ENCODE assay signal across 21 mouse cellular contexts in the genomic region with DNA sequence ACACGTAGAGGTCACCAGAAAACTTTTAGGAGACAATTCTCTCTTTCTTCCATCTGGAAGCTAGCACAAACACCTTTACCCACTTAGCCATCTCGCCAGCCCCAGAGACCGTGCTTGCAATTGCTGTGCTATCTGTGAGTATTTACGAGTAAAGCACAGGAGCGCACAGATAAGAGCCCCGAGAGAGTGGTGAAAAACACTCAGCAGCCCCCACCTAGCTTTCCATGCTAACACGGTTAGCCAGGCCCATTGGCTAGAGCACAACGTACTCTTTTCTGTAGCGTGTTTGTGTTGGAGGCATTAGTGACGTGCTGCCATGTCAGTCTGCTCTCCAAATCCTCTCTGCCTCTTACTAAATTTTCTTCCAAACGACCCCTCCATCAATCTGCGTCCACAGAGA.
A peak's percentile ranks its signal among the peaks of the same experiment; 100 is the strongest.
DNase-seq lines count a peak whose midpoint lies in the region; ATAC-seq and TF ChIP-seq lines count a peak whose summit lies in the region.
"Had no signal": no experiment of that assay in that cellular context is flagged by ENCODE, and none has a peak within 500 bp of the region (broad histone marks: within the 10 kb centered on the region; RNA-seq: fewer than 3 reads in every experiment).

No protein-coding gene starts in this region.

- peak overlapping the region; percentile 57 for H3K4me2 ChIP-seq in heart, embryonic 13.5 days
- H3K4me2 ChIP-seq in kidney, embryonic 16.5 days (replicated peaks; ENCODE audit: low read depth, low read length) = peak overlapping the region; percentile 20
- H3K4me2 ChIP-seq in intestine, embryonic 14.5 days (ENCODE audit: low read length) = 0 out of 2 replicates have a peak overlapping the region, but pooled peaks have one; percentile 6
- peak overlapping the region; percentile 46 for H3K4me2 ChIP-seq in intestine, postnatal 0 days (replicated peaks; ENCODE audit: low read depth)
- H3K4me2 ChIP-seq: embryonic facial prominence, embryonic 15.5 days; hindbrain, embryonic 12.5 days; midbrain, embryonic 13.5 days; neural tube, embryonic 12.5 days had no signal

- peak overlapping the region; percentile 37 for H3K9ac ChIP-seq in heart, embryonic 13.5 days
- no peak overlapping the region for H3K9ac ChIP-seq in heart, adult 2 months (ENCODE audit: low read depth, low read length)
- no peak overlapping the region for H3K9ac ChIP-seq in kidney, embryonic 16.5 days (replicated peaks; ENCODE audit: low read length)
- H3K9ac ChIP-seq in intestine, embryonic 14.5 days (ENCODE audit: low read length) = no peak overlapping the region
- H3K9ac ChIP-seq in intestine, postnatal 0 days (ENCODE audit: low read depth, low read length) = no peak overlapping the region
- H3K9ac ChIP-seq: embryonic facial prominence, embryonic 15.5 days; hindbrain, embryonic 12.5 days; liver, postnatal 0 days; midbrain, embryonic 13.5 days; neural tube, embryonic 12.5 days had no signal

- H3K36me3 ChIP-seq in heart, embryonic 13.5 days = no peaks in the 10 kb centered on the region
- H3K36me3 ChIP-seq in heart, adult 2 months (ENCODE audit: control insufficient read depth, insufficient read depth, low read length) = no peaks in the 10 kb centered on the region
- H3K36me3 ChIP-seq in kidney, embryonic 16.5 days (ENCODE audit: insufficient read depth, low read length) = no peaks in the 10 kb centered on the region
- no peaks in the 10 kb centered on the region for H3K36me3 ChIP-seq in intestine, embryonic 14.5 days (ENCODE audit: control insufficient read depth, insufficient read depth, low read length)
- no peaks in the 10 kb centered on the region for H3K36me3 ChIP-seq in intestine, postnatal 0 days (ENCODE audit: control insufficient read depth, insufficient read depth)
- H3K36me3 ChIP-seq: embryonic facial prominence, embryonic 15.5 days; hindbrain, embryonic 12.5 days; midbrain, embryonic 13.5 days; neural tube, embryonic 12.5 days had no signal

- H3K4me3 ChIP-seq in heart, embryonic 13.5 days = peak overlapping the region; percentile 24; the same call in 1 of the 2 replicates
- no peak overlapping the region for H3K4me3 ChIP-seq in heart, adult 2 months
- H3K4me3 ChIP-seq in kidney, embryonic 16.5 days (ENCODE audit: low read length) = no peak overlapping the region
- H3K4me3 ChIP-seq in intestine, embryonic 14.5 days (ENCODE audit: low read depth, low read length) = no peak overlapping the region
- no peak overlapping the region for H3K4me3 ChIP-seq in intestine, postnatal 0 days (ENCODE audit: low read depth, low read length)
- H3K4me3 ChIP-seq: embryonic facial prominence, embryonic 15.5 days; hindbrain, embryonic 12.5 days; midbrain, embryonic 13.5 days; neural tube, embryonic 12.5 days had no signal

- no peaks in the 10 kb centered on the region for H3K79me2 ChIP-seq in heart, adult 2 months (replicated peaks; ENCODE audit: control insufficient read depth, insufficient read depth, low read length)

- ATAC-seq in heart, embryonic 13.5 days (ENCODE audit: extremely low read depth, insufficient number of reproducible peaks, low FRiP score, low TSS enrichment) = peak; percentile 46; the same call in 1 of the 2 replicates
- no peak for ATAC-seq in kidney, embryonic 16.5 days (ENCODE audit: low FRiP score, low TSS enrichment)
- ATAC-seq in intestine, embryonic 14.5 days (replicated peaks; ENCODE audit: low FRiP score, low TSS enrichment, low read depth) = no peak
- ATAC-seq in intestine, postnatal 0 days = no peak
- ATAC-seq: forebrain, embryonic 16.5 days; liver, postnatal 0 days; midbrain, embryonic 13.5 days had no signal

- TF ChIP-seq EP300 in heart, adult 2 months (IDR thresholded peaks at IDR 0.05; ENCODE audit: insufficient read depth, low read depth, low read length) = no peak

- H3K27me3 ChIP-seq in heart, embryonic 13.5 days (replicated peaks) = no peaks in the 10 kb centered on the region
- no peaks in the 10 kb centered on the region for H3K27me3 ChIP-seq in heart, adult 2 months (ENCODE audit: control insufficient read depth, insufficient read depth, low read length)
- no peaks in the 10 kb centered on the region for H3K27me3 ChIP-seq in kidney, embryonic 16.5 days (ENCODE audit: insufficient read depth, low read length)
- H3K27me3 ChIP-seq in intestine, embryonic 14.5 days (replicated peaks; ENCODE audit: control insufficient read depth, insufficient read depth, low read length) = no peaks in the 10 kb centered on the region
- no peaks in the 10 kb centered on the region for H3K27me3 ChIP-seq in intestine, postnatal 0 days (replicated peaks; ENCODE audit: control insufficient read depth, insufficient read depth, low read length)
- H3K27me3 ChIP-seq: embryonic facial prominence, embryonic 15.5 days; neural tube, embryonic 12.5 days had no signal

- no peak for TF ChIP-seq CTCF in heart, adult 2 months (IDR thresholded peaks at IDR 0.05)
- no peak for TF ChIP-seq CTCF in intestine, postnatal 0 days (IDR thresholded peaks at IDR 0.05; ENCODE audit: low read depth)

- WGBS in heart, embryonic 13.5 days = 23% methylated on average over 12 of the region's 12 CpGs
- WGBS in heart, adult 2 months = 56% methylated on average over 12 of the region's 12 CpGs
- 48% methylated on average over 12 of the region's 12 CpGs for WGBS in kidney, embryonic 16.5 days
- 50% methylated on average over 12 of the region's 12 CpGs for WGBS in intestine, embryonic 14.5 days
- 50% methylated on average over 12 of the region's 12 CpGs for WGBS in intestine, postnatal 0 days

- TF ChIP-seq POLR2A in heart, adult 2 months (IDR thresholded peaks at IDR 0.05; ENCODE audit: insufficient read depth, low read depth, low read length) = no peak

- peak overlapping the region; percentile 66 for H3K27ac ChIP-seq in heart, embryonic 13.5 days (replicated peaks)
- H3K27ac ChIP-seq in heart, adult 2 months = no peak overlapping the region
- H3K27ac ChIP-seq in kidney, embryonic 16.5 days (ENCODE audit: low read length) = no peak overlapping the region
- H3K27ac ChIP-seq in intestine, embryonic 14.5 days (ENCODE audit: low read depth) = no peak overlapping the region
- no peak overlapping the region for H3K27ac ChIP-seq in intestine, postnatal 0 days (ENCODE audit: low read depth, low read length)
- H3K27ac ChIP-seq: embryonic facial prominence, embryonic 15.5 days; hindbrain, embryonic 12.5 days; midbrain, embryonic 13.5 days; neural tube, embryonic 12.5 days had no signal

- no peaks in the 10 kb centered on the region for H3K9me3 ChIP-seq in heart, embryonic 13.5 days
- H3K9me3 ChIP-seq in kidney, embryonic 16.5 days (ENCODE audit: low read length) = no peaks in the 10 kb centered on the region
- H3K9me3 ChIP-seq in intestine, embryonic 14.5 days (ENCODE audit: control insufficient read depth, low read length) = no peaks in the 10 kb centered on the region
- no peaks in the 10 kb centered on the region for H3K9me3 ChIP-seq in intestine, postnatal 0 days (ENCODE audit: control insufficient read depth)
- H3K9me3 ChIP-seq: embryonic facial prominence, embryonic 15.5 days; hindbrain, embryonic 12.5 days; midbrain, embryonic 13.5 days; neural tube, embryonic 12.5 days had no signal

- no peak for DNase-seq in heart, adult 2 months
- no peak for DNase-seq in kidney, postnatal 4 days
- no peak for DNase-seq in intestine, embryonic 14.5 days (ENCODE audit: low spot score)
- no peak for DNase-seq in cerebellum, adult 11-12 months
- DNase-seq in urinary bladder, postnatal 36 days (ENCODE audit: low spot score in 2 of 2) = no peak
- DNase-seq: adrenal gland, postnatal 36 days; B cell, adult 2 months; cerebellum, adult 18-20 months; cerebellum, postnatal 25 days; gastrocnemius, postnatal 36 days; liver, postnatal 0 days; right cerebral cortex, postnatal 4 days; thymus, postnatal 36 days had no signal

- H3K4me1 ChIP-seq in heart, embryonic 13.5 days = peaks cover 30% of the 10 kb centered on the region
- peaks cover 2% of the 10 kb centered on the region for H3K4me1 ChIP-seq in heart, adult 2 months (ENCODE audit: control insufficient read depth, insufficient read depth, low read length)
- no peaks in the 10 kb centered on the region; the same call in 1 of the 2 replicates for H3K4me1 ChIP-seq in kidney, embryonic 16.5 days (ENCODE audit: insufficient read depth, low read length)
- peaks cover 6% of the 10 kb centered on the region; the same call in 1 of the 2 replicates for H3K4me1 ChIP-seq in intestine, embryonic 14.5 days (replicated peaks; ENCODE audit: control insufficient read depth, insufficient read depth, low read length)
- H3K4me1 ChIP-seq in intestine, postnatal 0 days (replicated peaks; ENCODE audit: control insufficient read depth, insufficient read depth, low read length) = no peaks in the 10 kb centered on the region
- H3K4me1 ChIP-seq: hindbrain, embryonic 12.5 days; midbrain, embryonic 13.5 days; neural tube, embryonic 12.5 days had no signal

- intact Hi-C loops in heart, adult 2 months (cut with DNase I) = no loop called here

Comparison
In these comparisons a context has a peak if more than half of its experiments do, and no peak if none do; other contexts are left out.
1. H3K4me2 ChIP-seq: peak in every context shown above with its lines; median percentile 57 in heart, embryonic 13.5 days; 46 in intestine, postnatal 0 days; 20 in kidney, embryonic 16.5 days; 6 in intestine, embryonic 14.5 days.